Mouse (Mus musculus): ENCODE measurements at regions not wholly inside any gene's neighbourhood (a gene's known extent, or its start where the extent isn't known, plus 50 kb on each side); places are given as distances from the start of the nearest gene placed in this dataset.
A peak's percentile ranks its signal among the peaks of the same experiment; 100 is the strongest.

GRCm38 (mm10) chr3:34466312-34466711 lies 183.9 kb upstream of the Sox2 start:
- DNase-seq (ENCODE audit: low spot score in 2 of 2) = no peak

- DNase-seq (ENCODE audit: low spot score in 2 of 2) = no peak
Measured at GRCm38 (mm10) chr3:34465040-34465831, 185.0 kb upstream of the Sox2 start.

DNA sequence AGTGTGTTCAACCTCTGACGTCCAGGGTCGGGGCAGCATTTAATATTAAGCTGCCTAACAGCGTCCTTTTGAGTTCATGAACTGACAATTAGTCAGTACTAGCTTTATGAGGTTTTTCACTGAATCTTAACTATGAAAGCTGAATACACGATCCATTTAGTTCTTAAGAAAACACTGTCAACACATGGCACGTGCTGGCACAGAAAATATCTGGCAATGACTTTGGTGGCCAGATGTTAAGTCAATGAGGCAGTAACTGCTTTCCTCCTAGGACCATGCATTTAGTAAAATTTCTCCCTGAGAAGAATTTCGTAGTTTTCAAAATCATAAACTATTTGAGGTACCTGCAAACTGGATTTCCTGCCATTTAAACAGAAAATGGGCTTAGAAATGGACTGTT lies 191.4 kb upstream of the Sox2 start:
- no peak for DNase-seq (ENCODE audit: low spot score in 2 of 2)

- no peak for DNase-seq (ENCODE audit: low spot score in 2 of 2)
Measured at GRCm38 (mm10) chr3:34457821-34458220, 192.4 kb upstream of the Sox2 start.

GRCm38 (mm10) chr3:34456488-34457433 lies 193.4 kb upstream of the Sox2 start:
- peak in 1 of 2 experiments; percentile 10 for DNase-seq (ENCODE audit: low spot score in 2 of 2)

GRCm38 (mm10) chr3:34454026-34454624 lies 196.1 kb upstream of the Sox2 start:
- no peak for DNase-seq (ENCODE audit: low spot score in 2 of 2)

- peak; percentile 18 to 27 for DNase-seq (ENCODE audit: low spot score in 2 of 2)
Measured at GRCm38 (mm10) chr3:34445354-34445753, 204.9 kb upstream of the Sox2 start.

DNA sequence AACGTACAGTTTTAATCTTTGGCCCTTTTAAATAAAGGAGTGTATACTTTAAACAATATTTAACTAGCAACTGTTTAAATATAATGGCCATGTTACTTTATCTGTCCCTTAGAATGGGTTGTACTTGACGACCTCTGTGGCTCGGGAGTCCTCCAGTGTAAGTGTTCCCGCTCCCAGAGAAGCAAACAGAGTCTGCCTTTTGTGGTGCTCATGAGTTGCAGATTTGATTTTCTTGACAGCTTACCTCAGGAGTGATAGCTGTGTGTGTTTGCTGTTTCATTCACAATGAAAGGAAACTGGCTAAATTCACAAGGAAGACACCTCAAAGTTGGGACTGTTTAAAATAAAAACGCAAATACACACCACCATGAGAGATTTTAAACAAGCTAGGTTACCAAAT lies 205.4 kb upstream of the Sox2 start:
- no peak for DNase-seq (ENCODE audit: low spot score in 2 of 2)

DNA sequence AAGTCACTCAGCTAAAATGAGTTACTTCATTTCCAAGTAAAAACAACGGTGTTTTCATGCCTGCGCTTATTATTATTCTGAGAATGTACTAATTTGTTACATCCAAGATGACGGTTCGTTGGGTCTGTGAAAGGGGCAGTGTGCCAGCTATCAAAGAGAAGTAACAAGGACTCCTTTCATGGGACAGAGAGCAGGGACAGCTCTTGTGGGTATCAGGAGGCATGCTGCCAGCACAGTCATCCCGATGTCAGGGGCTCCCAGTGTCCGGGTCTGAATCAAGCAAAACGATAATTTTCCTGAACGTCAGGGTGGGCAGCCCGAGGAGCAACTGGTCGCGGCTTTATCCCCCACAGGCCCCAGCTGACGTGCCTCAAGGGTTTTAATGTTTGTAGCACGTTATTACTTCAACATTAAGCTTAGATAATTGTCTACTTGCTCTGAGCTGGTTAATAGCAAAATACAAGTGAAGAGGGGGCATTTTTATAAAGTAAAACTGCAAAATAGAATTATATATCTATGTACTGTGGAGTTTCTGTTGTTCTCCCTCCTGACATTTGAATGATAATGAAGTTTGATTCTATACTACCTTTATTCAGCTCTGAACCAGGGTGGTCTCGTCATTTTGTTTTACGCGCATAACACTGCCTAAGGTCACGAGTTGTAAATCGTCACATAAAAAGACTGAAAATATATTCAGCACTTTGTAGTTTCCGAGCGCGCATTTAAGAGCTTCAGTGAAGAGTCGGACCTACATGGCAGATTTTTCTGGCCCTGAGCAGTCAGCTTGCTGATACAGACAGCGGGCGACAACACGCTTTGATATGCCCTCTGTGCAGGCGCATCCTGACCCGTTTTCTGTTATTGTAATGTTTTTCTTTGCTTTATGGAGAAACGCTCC lies 206.2 kb upstream of the Sox2 start:
- peak; percentile 44 to 52 for DNase-seq (ENCODE audit: low spot score in 2 of 2)

- DNase-seq (ENCODE audit: low spot score in 2 of 2) = no peak
Measured at GRCm38 (mm10) chr3:34443307-34443706, 206.9 kb upstream of the Sox2 start.

GRCm38 (mm10) chr3:34441792-34442191 lies 208.4 kb upstream of the Sox2 start:
- no peak for DNase-seq (ENCODE audit: low spot score in 2 of 2)

GRCm38 (mm10) chr3:34441266-34441665 lies 208.9 kb upstream of the Sox2 start:
- DNase-seq (ENCODE audit: low spot score in 2 of 2) = peak in 1 of 2 experiments; percentile 13

- no peak for DNase-seq (ENCODE audit: low spot score in 2 of 2)
Measured at GRCm38 (mm10) chr3:34434901-34435300, 215.3 kb upstream of the Sox2 start.

DNA sequence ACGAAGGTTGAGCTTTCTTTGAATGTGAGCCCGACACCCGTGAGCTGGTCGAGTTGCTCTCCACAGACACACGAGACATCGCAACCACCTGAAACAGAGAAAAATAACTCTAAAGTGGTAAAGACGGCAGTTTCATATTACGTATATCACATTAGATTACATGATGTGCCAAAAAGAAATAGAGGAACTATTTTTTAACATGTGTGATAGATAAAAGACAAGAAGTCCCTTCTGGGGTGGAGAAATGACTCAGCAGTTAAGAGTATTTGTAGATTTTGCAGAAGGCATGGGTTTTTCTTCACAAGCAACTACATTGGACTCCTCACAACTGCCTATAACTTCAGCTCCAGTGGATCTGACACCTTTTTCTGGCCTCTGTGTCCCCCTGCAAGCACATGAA lies 222.2 kb upstream of the Sox2 start:
- DNase-seq (ENCODE audit: low spot score in 2 of 2) = no peak

DNA sequence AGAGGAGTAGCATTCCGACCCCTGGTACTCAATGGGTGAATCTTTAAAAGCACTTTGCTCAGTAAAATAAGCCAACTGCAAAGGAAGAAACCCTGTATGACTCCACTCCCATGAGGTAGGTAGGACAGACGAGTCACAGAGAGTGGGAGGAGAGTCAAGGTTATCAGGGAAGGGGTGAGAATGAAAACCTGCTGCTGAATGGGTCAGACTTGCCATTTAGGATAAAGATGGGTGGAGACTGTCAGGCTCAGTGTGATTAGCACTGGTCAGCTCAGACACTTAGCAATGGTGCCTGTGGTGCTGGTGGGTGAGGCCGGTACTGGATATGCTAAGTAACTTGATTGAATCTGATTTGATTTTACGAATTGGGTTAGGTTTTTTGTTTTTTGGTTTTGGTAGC lies 222.7 kb upstream of the Sox2 start:
- DNase-seq (ENCODE audit: low spot score in 2 of 2) = no peak

DNA sequence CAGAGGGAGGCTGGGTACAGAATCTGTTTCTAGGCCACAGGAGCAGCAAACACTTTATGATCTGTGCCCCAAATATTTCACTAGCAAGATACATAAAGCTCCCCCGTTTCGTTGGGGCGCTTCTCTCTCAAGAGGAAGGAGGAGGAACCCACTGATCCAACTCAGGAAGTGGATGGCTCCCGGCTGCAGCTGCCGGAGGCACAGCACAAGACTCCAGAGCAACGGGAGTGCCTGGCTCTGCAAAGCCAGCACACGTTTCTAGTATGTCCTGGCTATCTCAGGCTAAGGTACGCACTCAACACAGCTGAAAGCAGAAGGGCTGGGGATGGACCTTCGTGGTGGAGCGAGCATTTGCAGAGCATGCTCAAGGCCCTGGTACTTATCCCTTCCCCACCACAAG lies 223.2 kb upstream of the Sox2 start:
- no peak for DNase-seq (ENCODE audit: low spot score in 2 of 2)

- DNase-seq (ENCODE audit: low spot score in 2 of 2) = no peak
Measured at GRCm38 (mm10) chr3:34411915-34412306, 238.3 kb upstream of the Sox2 start.

- DNase-seq (ENCODE audit: low spot score in 2 of 2) = no peak
Measured at GRCm38 (mm10) chr3:34411142-34411914, 238.9 kb upstream of the Sox2 start.

GRCm38 (mm10) chr3:34403586-34403985 lies 246.6 kb upstream of the Sox2 start:
- DNase-seq (ENCODE audit: low spot score in 2 of 2) = peak; percentile 12 to 13

- DNase-seq (ENCODE audit: low spot score in 2 of 2) = no peak
Measured at GRCm38 (mm10) chr3:34391275-34391674, 258.9 kb upstream of the Sox2 start.
